Mouse (Mus musculus) intestine, postnatal 0 days (tissue): ENCODE data around the gene Elf1. TPM values are rescaled to one million over a fixed set of nuclear protein-coding genes. Genes with fewer than 3 reads are reported as not detected.
A peak's percentile ranks its signal among the peaks of the same experiment; 100 is the strongest.

ENCODE experiments used
- ATAC-seq: fragments of 200-750 bp; cut with Nextera tagmentation; 2 replicates; pipeline ENCODE4 v1.8.0; 2017; ENCODE audit warnings: mild to moderate bottlenecking, moderate TSS enrichment, moderate library complexity
- H3K27ac ChIP-seq: fragments of 300-500 bp; sonication (generic); 2 replicates; pipeline ENCODE4 v1.5.1; 2014; ENCODE audit warnings: mild to moderate bottlenecking, low read depth, low read length, moderate library complexity
- H3K27me3 ChIP-seq: fragments of 300-500 bp; sonication (generic); replicated peaks from 2 replicates; pipeline ENCODE4 v1.6.1; 2014; ENCODE audit warnings: low read length, mixed read lengths; ENCODE audit not compliant: control insufficient read depth, insufficient read depth
- H3K36me3 ChIP-seq: fragments of 300-500 bp; sonication (generic); 2 replicates; pipeline ENCODE4 v1.6.1; 2014; ENCODE audit warnings: mild to moderate bottlenecking, moderate library complexity; ENCODE audit not compliant: control insufficient read depth, insufficient read depth
- H3K4me1 ChIP-seq: fragments of 300-500 bp; sonication (generic); replicated peaks from 2 replicates; pipeline ENCODE4 v1.6.1; 2014; ENCODE audit warnings: antibody characterized with exemption, low read length, mixed read lengths; ENCODE audit not compliant: control insufficient read depth, insufficient read depth
- H3K4me2 ChIP-seq: fragments of 300-500 bp; sonication (generic); replicated peaks from 2 replicates; pipeline ENCODE4 v1.6.1; 2014; ENCODE audit warnings: low read depth, mild to moderate bottlenecking, moderate library complexity
- H3K4me3 ChIP-seq: fragments of 300-500 bp; sonication (generic); 2 replicates; pipeline ENCODE4 v1.5.1; 2014; ENCODE audit warnings: low read depth, low read length
- H3K9ac ChIP-seq: fragments of 300-500 bp; sonication (generic); 2 replicates; pipeline ENCODE4 v1.6.1; 2014; ENCODE audit warnings: mild to moderate bottlenecking, low read depth, low read length
- H3K9me3 ChIP-seq: fragments of 300-500 bp; sonication (generic); 2 replicates; pipeline ENCODE4 v1.6.1; 2016; ENCODE audit warnings: mixed run types; ENCODE audit not compliant: control insufficient read depth
- CTCF ChIP-seq: sonication (generic); IDR thresholded peaks from 2 replicates; pipeline ENCODE4 v1.5.1; 2016; ENCODE audit warnings: low read depth, mild to moderate bottlenecking, control low read depth, antibody characterized with exemption, moderate library complexity
- WGBS: fragments of 180-500 bp; shearing (Covaris S2); extraction: QIAGEN DNeasy Blood & Tissue Kit; methylation state at CpG from one replicate; pipeline ENCODE4 v1.1.7; 2014; 5-methylcytosine and 5-hydroxymethylcytosine counted together
- polyA plus RNA-seq: library from polyadenylated mRNA; unstranded; fragments of >200 nt; fragmentation: Nextera tagmentation; extraction: Ambion mirVana; gene quantifications from 2 replicates; pipeline ENCODE4 v1.2.1, GENCODE M21; 2015

Gene Elf1
- polyA plus RNA-seq, 1 experiment from 2014 or later, result 19.2 TPM

GRCm38 (mm10) chr14:79557796-79558195 lies 76.8 kb downstream of the Elf1 start:
- 0 out of 2 replicates have a peak overlapping the region, but pooled peaks have one; percentile 2 for H3K27ac ChIP-seq
- no peak for ATAC-seq

GRCm38 (mm10) chr14:79562745-79563144 lies 81.8 kb downstream of the Elf1 start:
- Histone ChIP-seq H3K27ac (no peak overlapping the region), H3K4me1 (no peaks in the 10 kb centered on the region), H3K4me2 (no peak overlapping the region), H3K9ac (no peak overlapping the region), H3K36me3 (peaks cover 27% of the 10 kb centered on the region), H3K9me3 (no peaks in the 10 kb centered on the region), H3K27me3 (no peaks in the 10 kb centered on the region), H3K4me3 (no peak overlapping the region)
- 15% methylated on average over 5 of the region's 5 CpGs for WGBS
- ATAC-seq, result peak; percentile 44
- peak; percentile 86 for TF ChIP-seq CTCF

More at GRCm38 (mm10) chr14:79557796-79558195, 76.8 kb downstream of the Elf1 start:
- 0 out of 2 replicates have a peak overlapping the region, but pooled peaks have one; percentile 1 for H3K4me2 ChIP-seq
- 34% methylated on average over 1 of the region's 1 CpGs for WGBS
- H3K36me3 ChIP-seq, result peaks cover 11% of the 10 kb centered on the region
- no peaks in the 10 kb centered on the region for H3K27me3 ChIP-seq
- H3K9ac ChIP-seq, result no peak overlapping the region
- no peak overlapping the region for H3K4me3 ChIP-seq
- no peaks in the 10 kb centered on the region for H3K9me3 ChIP-seq
- TF ChIP-seq CTCF, result no peak
- H3K4me1 ChIP-seq, result no peaks in the 10 kb centered on the region; the same call in 1 of the 2 replicates

- no peak for ATAC-seq
- TF ChIP-seq CTCF, result peak; percentile 54
- Histone ChIP-seq H3K4me1 (no peaks in the 10 kb centered on the region), H3K9me3 (no peaks in the 10 kb centered on the region), H3K27me3 (no peaks in the 10 kb centered on the region), H3K4me2 (no peak overlapping the region), H3K36me3 (peaks cover 47% of the 10 kb centered on the region), H3K27ac (no peak overlapping the region), H3K4me3 (no peak overlapping the region), H3K9ac (no peak overlapping the region)
- 71% methylated on average over 6 of the region's 6 CpGs for WGBS
Measured at GRCm38 (mm10) chr14:79564784-79565183, 83.8 kb downstream of the Elf1 start.

- Histone ChIP-seq H3K4me3 (no peak overlapping the region), H3K36me3 (peaks cover 60% of the 10 kb centered on the region), H3K9ac (no peak overlapping the region), H3K4me2 (no peak overlapping the region), H3K27ac (no peak overlapping the region), H3K27me3 (no peaks in the 10 kb centered on the region), H3K4me1 (no peaks in the 10 kb centered on the region), H3K9me3 (no peaks in the 10 kb centered on the region)
- ATAC-seq, result no peak
- TF ChIP-seq CTCF, result no peak
- 89% methylated on average over 13 of the region's 13 CpGs for WGBS
Measured at GRCm38 (mm10) chr14:79573482-79574191, 92.6 kb downstream of the Elf1 start.

- no peak overlapping the region for H3K27ac ChIP-seq
- ATAC-seq, result no peak
- no peaks in the 10 kb centered on the region for H3K27me3 ChIP-seq
- no peak overlapping the region for H3K4me3 ChIP-seq
- no peak overlapping the region for H3K4me2 ChIP-seq
- H3K9ac ChIP-seq, result no peak overlapping the region
- H3K9me3 ChIP-seq, result no peaks in the 10 kb centered on the region
- WGBS, result 90% methylated on average over 1 of the region's 1 CpGs
- H3K4me1 ChIP-seq, result no peaks in the 10 kb centered on the region
- TF ChIP-seq CTCF, result no peak
- peaks cover 53% of the 10 kb centered on the region for H3K36me3 ChIP-seq
Measured at GRCm38 (mm10) chr14:79574361-79574760, 93.4 kb downstream of the Elf1 start.

- Histone ChIP-seq H3K27me3 (no peaks in the 10 kb centered on the region), H3K4me2 (no peak overlapping the region), H3K4me1 (0 out of 2 replicates have a peak, but pooled peaks cover 3% of the 10 kb centered on the region), H3K9ac (no peak overlapping the region), H3K9me3 (no peaks in the 10 kb centered on the region), H3K4me3 (no peak overlapping the region), H3K27ac (no peak overlapping the region), H3K36me3 (peaks cover 16% of the 10 kb centered on the region)
- TF ChIP-seq CTCF, result no peak
- no peak for ATAC-seq
- WGBS, result 89% methylated on average over 5 of the region's 5 CpGs
Measured at GRCm38 (mm10) chr14:79583526-79584245, 102.7 kb downstream of the Elf1 start.
